Mouse (Mus musculus) spleen, adult 2 months (tissue): ENCODE measurements around the gene Rbm39.

ENCODE experiments used
- CTCF ChIP-seq: fragments of 200-500 bp; IDR thresholded peaks from 2 replicates; pipeline ENCODE4 v1.5.1; 2011; ENCODE audit warnings: mild to moderate bottlenecking, inconsistent platforms; ENCODE audit not compliant: insufficient read depth, insufficient read length, insufficient replicate concordance; ENCODE audit errors: extremely low read depth
- POLR2A ChIP-seq: fragments of 200-500 bp; IDR thresholded peaks from 2 replicates; pipeline ENCODE4 v1.6.1; 2011; ENCODE audit warnings: low read depth, low read length, inconsistent platforms

GRCm38 (mm10) chr2:156202848-156203437 is 22.9 kb upstream of the Rbm39 start:
- TF ChIP-seq POLR2A (no peak), CTCF (no peak)
